Mouse (Mus musculus): ENCODE measurements at regions not wholly inside any gene's neighbourhood (a gene's known extent, or its start where the extent isn't known, plus 50 kb on each side); places are given as distances from the start of the nearest gene placed in this dataset.

GRCm38 (mm10) chr14:114863585-114863984, 228.4 kb upstream of the Gpc5 start:
- WGBS: 83% methylated on average over 4 of the region's 4 CpGs
- no peak for DNase-seq (ENCODE audit: low spot score)
- Histone ChIP-seq H3K9me3 (ENCODE audit: control insufficient read depth, low read length) (no peaks in the 10 kb centered on the region), H3K27me3 (ENCODE audit: control insufficient read depth, insufficient read depth, low read length) (no peaks in the 10 kb centered on the region), H3K36me3 (ENCODE audit: control insufficient read depth, insufficient read depth, low read length) (no peaks in the 10 kb centered on the region), H3K4me1 (replicated peaks; ENCODE audit: control insufficient read depth, insufficient read depth, low read length) (no peaks in the 10 kb centered on the region), H3K4me2 (replicated peaks; ENCODE audit: low read depth, low read length) (no peak overlapping the region), H3K27ac (ENCODE audit: low read depth, low read length) (no peak overlapping the region), H3K9ac (ENCODE audit: low read depth, low read length) (no peak overlapping the region), H3K4me3 (ENCODE audit: low read depth, low read length) (no peak overlapping the region)
- ATAC-seq (ENCODE audit: low FRiP score): no peak

- Histone ChIP-seq H3K36me3 (ENCODE audit: control insufficient read depth, insufficient read depth, low read length) (no peaks in the 10 kb centered on the region), H3K4me1 (replicated peaks; ENCODE audit: control insufficient read depth, insufficient read depth, low read length) (no peaks in the 10 kb centered on the region), H3K9ac (ENCODE audit: low read depth, low read length) (no peak overlapping the region), H3K27me3 (ENCODE audit: control insufficient read depth, insufficient read depth, low read length) (no peaks in the 10 kb centered on the region), H3K9me3 (ENCODE audit: control insufficient read depth, low read length) (no peaks in the 10 kb centered on the region), H3K4me2 (replicated peaks; ENCODE audit: low read depth, low read length) (no peak overlapping the region), H3K4me3 (ENCODE audit: low read depth, low read length) (no peak overlapping the region), H3K27ac (ENCODE audit: low read depth, low read length) (no peak overlapping the region)
- 96% methylated on average over 5 of the region's 5 CpGs for WGBS
- DNase-seq (ENCODE audit: low spot score) (no peak), ATAC-seq (ENCODE audit: low FRiP score) (no peak)
These were observed 227.9 kb upstream of the Gpc5 start for GRCm38 (mm10) chr14:114864102-114864501.

DNA sequence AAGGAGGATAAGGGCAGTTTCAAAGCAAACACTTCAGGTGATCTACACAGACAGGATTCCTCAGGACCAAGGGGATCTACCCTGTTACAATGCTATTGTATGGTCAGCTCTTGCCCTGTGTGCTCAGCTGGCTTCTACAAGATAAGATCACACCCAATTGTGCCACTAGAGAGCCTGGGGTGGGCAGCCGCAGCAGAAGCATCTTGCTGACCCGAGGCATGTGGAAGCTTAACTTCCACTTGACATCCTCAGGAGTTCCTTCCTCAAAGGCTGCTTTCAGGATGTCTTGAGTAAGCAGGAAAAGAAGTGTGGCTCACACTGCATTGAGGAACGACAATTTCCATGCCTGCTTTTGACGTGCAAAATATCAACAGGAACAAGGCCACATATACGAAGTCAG, 222.8 kb upstream of the Gpc5 start:
- Histone ChIP-seq H3K9ac (ENCODE audit: low read depth, low read length) (no peak overlapping the region), H3K27ac (ENCODE audit: low read depth, low read length) (no peak overlapping the region), H3K36me3 (ENCODE audit: control insufficient read depth, insufficient read depth, low read length) (no peaks in the 10 kb centered on the region), H3K9me3 (ENCODE audit: control insufficient read depth, low read length) (no peaks in the 10 kb centered on the region), H3K4me2 (replicated peaks; ENCODE audit: low read depth, low read length) (no peak overlapping the region), H3K27me3 (ENCODE audit: control insufficient read depth, insufficient read depth, low read length) (no peaks in the 10 kb centered on the region), H3K4me1 (replicated peaks; ENCODE audit: control insufficient read depth, insufficient read depth, low read length) (no peaks in the 10 kb centered on the region), H3K4me3 (ENCODE audit: low read depth, low read length) (no peak overlapping the region)
- ATAC-seq (ENCODE audit: low FRiP score): no peak
- 61% methylated on average over 5 of the region's 5 CpGs for WGBS
- no peak for DNase-seq (ENCODE audit: low spot score)

DNA sequence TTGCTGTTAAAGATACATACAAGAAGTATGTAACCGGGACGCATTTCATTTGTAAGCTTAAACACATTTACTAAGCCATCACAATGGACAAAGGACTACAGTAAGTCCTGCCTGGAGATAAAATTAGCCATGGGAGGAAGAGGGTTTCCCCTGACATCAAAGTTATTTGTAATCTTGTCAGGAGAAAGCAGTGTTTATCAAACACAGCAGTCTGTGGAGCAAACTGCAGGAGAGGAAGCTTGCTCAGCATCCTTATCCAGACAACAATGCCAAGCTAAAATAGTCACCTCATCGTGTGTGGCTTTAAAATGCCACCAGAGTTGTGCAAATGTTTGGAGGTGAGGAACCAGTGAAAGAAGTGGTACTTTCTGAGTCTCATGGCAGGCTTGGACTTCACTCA, 216.9 kb upstream of the Gpc5 start:
- no peak overlapping the region for H3K9ac ChIP-seq (ENCODE audit: low read depth, low read length)
- 53% methylated on average over 3 of the region's 3 CpGs for WGBS
- ATAC-seq (ENCODE audit: low FRiP score) (no peak), DNase-seq (ENCODE audit: low spot score) (peak; percentile 18)
- no peaks in the 10 kb centered on the region for H3K9me3 ChIP-seq (ENCODE audit: control insufficient read depth, low read length)
- no peaks in the 10 kb centered on the region for H3K27me3 ChIP-seq (ENCODE audit: control insufficient read depth, insufficient read depth, low read length)
- H3K27ac ChIP-seq (ENCODE audit: low read depth, low read length): no peak overlapping the region
- no peak overlapping the region for H3K4me2 ChIP-seq (replicated peaks; ENCODE audit: low read depth, low read length)
- no peaks in the 10 kb centered on the region for H3K36me3 ChIP-seq (ENCODE audit: control insufficient read depth, insufficient read depth, low read length)
- no peaks in the 10 kb centered on the region for H3K4me1 ChIP-seq (replicated peaks; ENCODE audit: control insufficient read depth, insufficient read depth, low read length)
- no peak overlapping the region for H3K4me3 ChIP-seq (ENCODE audit: low read depth, low read length)

- DNase-seq (ENCODE audit: low spot score) (peak; percentile 21), ATAC-seq (ENCODE audit: low FRiP score) (no peak)
- Histone ChIP-seq H3K4me3 (ENCODE audit: low read depth, low read length) (no peak overlapping the region), H3K27ac (ENCODE audit: low read depth, low read length) (peak overlapping the region; percentile 19; the same call in 1 of the 2 replicates), H3K4me2 (replicated peaks; ENCODE audit: low read depth, low read length) (no peak overlapping the region), H3K4me1 (replicated peaks; ENCODE audit: control insufficient read depth, insufficient read depth, low read length) (no peaks in the 10 kb centered on the region), H3K27me3 (ENCODE audit: control insufficient read depth, insufficient read depth, low read length) (no peaks in the 10 kb centered on the region), H3K36me3 (ENCODE audit: control insufficient read depth, insufficient read depth, low read length) (no peaks in the 10 kb centered on the region), H3K9me3 (ENCODE audit: control insufficient read depth, low read length) (no peaks in the 10 kb centered on the region), H3K9ac (ENCODE audit: low read depth, low read length) (no peak overlapping the region)
- WGBS: 48% methylated on average over 9 of the region's 9 CpGs
These were observed 215.6 kb upstream of the Gpc5 start for GRCm38 (mm10) chr14:114876427-114876826.

DNA sequence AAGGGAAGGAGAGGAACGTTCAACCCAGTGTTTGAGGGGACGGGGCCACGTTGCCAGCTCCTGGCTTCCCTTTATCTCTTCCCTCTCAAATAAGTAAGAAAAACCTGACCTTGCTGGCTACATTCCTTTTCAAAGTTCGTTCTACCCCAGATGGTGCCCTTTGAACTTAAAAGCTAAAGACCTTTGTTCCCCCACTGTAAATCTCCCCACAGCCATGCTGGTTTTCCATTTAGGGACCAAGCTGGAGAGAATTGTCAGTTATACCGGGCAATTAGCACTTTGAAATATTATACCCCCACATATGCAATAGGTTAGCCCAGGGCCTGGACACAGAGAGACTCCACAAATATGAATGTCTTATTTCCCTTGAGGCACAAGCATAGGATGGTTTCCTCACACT, 214.5 kb upstream of the Gpc5 start:
- Histone ChIP-seq H3K27me3 (ENCODE audit: control insufficient read depth, insufficient read depth, low read length) (no peaks in the 10 kb centered on the region), H3K9me3 (ENCODE audit: control insufficient read depth, low read length) (no peaks in the 10 kb centered on the region), H3K4me2 (replicated peaks; ENCODE audit: low read depth, low read length) (no peak overlapping the region), H3K4me3 (ENCODE audit: low read depth, low read length) (no peak overlapping the region), H3K4me1 (replicated peaks; ENCODE audit: control insufficient read depth, insufficient read depth, low read length) (no peaks in the 10 kb centered on the region), H3K36me3 (ENCODE audit: control insufficient read depth, insufficient read depth, low read length) (no peaks in the 10 kb centered on the region), H3K27ac (ENCODE audit: low read depth, low read length) (0 out of 2 replicates have a peak overlapping the region, but pooled peaks have one; percentile 19), H3K9ac (ENCODE audit: low read depth, low read length) (no peak overlapping the region)
- WGBS: 33% methylated on average over 5 of the region's 5 CpGs
- DNase-seq (ENCODE audit: low spot score) (peak; percentile 36), ATAC-seq (ENCODE audit: low FRiP score) (no peak; the same call in 1 of the 2 replicates)

DNA sequence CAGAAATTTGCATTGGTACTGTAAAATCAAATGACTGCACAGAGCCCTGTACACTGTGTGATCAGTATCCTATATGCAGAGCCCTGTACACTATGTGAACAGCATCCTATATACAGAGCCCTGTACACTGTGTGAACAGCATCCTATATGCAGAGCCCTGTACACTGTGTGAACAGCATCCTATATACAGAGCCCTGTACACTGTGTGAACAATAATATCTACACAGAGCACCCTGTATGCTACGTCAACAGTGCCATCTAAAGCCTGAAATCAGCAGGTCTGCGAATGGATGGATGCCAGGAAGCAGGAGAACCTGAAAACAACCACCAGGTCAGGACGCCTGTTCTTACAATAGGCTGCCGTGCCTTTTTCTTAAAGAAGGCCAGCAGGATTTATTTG, 211.7 kb upstream of the Gpc5 start:
- H3K9ac ChIP-seq (ENCODE audit: low read depth, low read length): no peak overlapping the region
- H3K4me1 ChIP-seq (replicated peaks; ENCODE audit: control insufficient read depth, insufficient read depth, low read length): no peaks in the 10 kb centered on the region
- WGBS: 73% methylated on average over 4 of the region's 4 CpGs
- no peaks in the 10 kb centered on the region for H3K36me3 ChIP-seq (ENCODE audit: control insufficient read depth, insufficient read depth, low read length)
- H3K4me2 ChIP-seq (replicated peaks; ENCODE audit: low read depth, low read length): no peak overlapping the region
- DNase-seq (ENCODE audit: low spot score): no peak
- no peak overlapping the region for H3K4me3 ChIP-seq (ENCODE audit: low read depth, low read length)
- no peaks in the 10 kb centered on the region for H3K27me3 ChIP-seq (ENCODE audit: control insufficient read depth, insufficient read depth, low read length)
- no peak overlapping the region for H3K27ac ChIP-seq (ENCODE audit: low read depth, low read length)
- no peaks in the 10 kb centered on the region for H3K9me3 ChIP-seq (ENCODE audit: control insufficient read depth, low read length)
- 0 out of 2 replicates have a peak, but pooled peaks have one; percentile 39 for ATAC-seq (ENCODE audit: low FRiP score)

- H3K4me3 ChIP-seq (ENCODE audit: low read depth, low read length): no peak overlapping the region
- no peaks in the 10 kb centered on the region for H3K27me3 ChIP-seq (ENCODE audit: control insufficient read depth, insufficient read depth, low read length)
- H3K9ac ChIP-seq (ENCODE audit: low read depth, low read length): no peak overlapping the region
- H3K27ac ChIP-seq (ENCODE audit: low read depth, low read length): no peak overlapping the region
- ATAC-seq (ENCODE audit: low FRiP score): no peak
- no peak for DNase-seq (ENCODE audit: low spot score)
- no peaks in the 10 kb centered on the region for H3K9me3 ChIP-seq (ENCODE audit: control insufficient read depth, low read length)
- no peak overlapping the region for H3K4me2 ChIP-seq (replicated peaks; ENCODE audit: low read depth, low read length)
- WGBS: 89% methylated on average over 2 of the region's 2 CpGs
- H3K36me3 ChIP-seq (ENCODE audit: control insufficient read depth, insufficient read depth, low read length): no peaks in the 10 kb centered on the region
- no peaks in the 10 kb centered on the region for H3K4me1 ChIP-seq (replicated peaks; ENCODE audit: control insufficient read depth, insufficient read depth, low read length)
These were observed 187.9 kb upstream of the Gpc5 start for GRCm38 (mm10) chr14:114904109-114904508.

GRCm38 (mm10) chr14:114912271-114912670, 179.7 kb upstream of the Gpc5 start:
- Histone ChIP-seq H3K4me2 (replicated peaks; ENCODE audit: low read depth, low read length) (no peak overlapping the region), H3K27ac (ENCODE audit: low read depth, low read length) (no peak overlapping the region), H3K36me3 (ENCODE audit: control insufficient read depth, insufficient read depth, low read length) (no peaks in the 10 kb centered on the region), H3K4me1 (replicated peaks; ENCODE audit: control insufficient read depth, insufficient read depth, low read length) (no peaks in the 10 kb centered on the region), H3K4me3 (ENCODE audit: low read depth, low read length) (no peak overlapping the region), H3K9me3 (ENCODE audit: control insufficient read depth, low read length) (no peaks in the 10 kb centered on the region), H3K9ac (ENCODE audit: low read depth, low read length) (no peak overlapping the region), H3K27me3 (ENCODE audit: control insufficient read depth, insufficient read depth, low read length) (no peaks in the 10 kb centered on the region)
- no peak for DNase-seq (ENCODE audit: low spot score)
- 79% methylated on average over 7 of the region's 7 CpGs for WGBS
- no peak for ATAC-seq (ENCODE audit: low FRiP score)

Data from hindbrain, embryonic 11.5 days (tissue).